Mouse (Mus musculus) intestine, postnatal 0 days (tissue): ENCODE data around the gene Bicd1. TPM values are rescaled to one million over a fixed set of nuclear protein-coding genes. Genes with fewer than 3 reads are reported as not detected.

ENCODE experiments used
- ATAC-seq: fragments of 200-750 bp; cut with Nextera tagmentation; 2 replicates; pipeline ENCODE4 v1.8.0; 2017; ENCODE audit warnings: mild to moderate bottlenecking, moderate TSS enrichment, moderate library complexity
- H3K27ac ChIP-seq: fragments of 300-500 bp; sonication (generic); 2 replicates; pipeline ENCODE4 v1.5.1; 2014; ENCODE audit warnings: mild to moderate bottlenecking, low read depth, low read length, moderate library complexity
- H3K27me3 ChIP-seq: fragments of 300-500 bp; sonication (generic); replicated peaks from 2 replicates; pipeline ENCODE4 v1.6.1; 2014; ENCODE audit warnings: low read length, mixed read lengths; ENCODE audit not compliant: control insufficient read depth, insufficient read depth
- H3K36me3 ChIP-seq: fragments of 300-500 bp; sonication (generic); 2 replicates; pipeline ENCODE4 v1.6.1; 2014; ENCODE audit warnings: mild to moderate bottlenecking, moderate library complexity; ENCODE audit not compliant: control insufficient read depth, insufficient read depth
- H3K4me1 ChIP-seq: fragments of 300-500 bp; sonication (generic); replicated peaks from 2 replicates; pipeline ENCODE4 v1.6.1; 2014; ENCODE audit warnings: antibody characterized with exemption, low read length, mixed read lengths; ENCODE audit not compliant: control insufficient read depth, insufficient read depth
- H3K4me2 ChIP-seq: fragments of 300-500 bp; sonication (generic); replicated peaks from 2 replicates; pipeline ENCODE4 v1.6.1; 2014; ENCODE audit warnings: low read depth, mild to moderate bottlenecking, moderate library complexity
- H3K4me3 ChIP-seq: fragments of 300-500 bp; sonication (generic); 2 replicates; pipeline ENCODE4 v1.5.1; 2014; ENCODE audit warnings: low read depth, low read length
- H3K9ac ChIP-seq: fragments of 300-500 bp; sonication (generic); 2 replicates; pipeline ENCODE4 v1.6.1; 2014; ENCODE audit warnings: mild to moderate bottlenecking, low read depth, low read length
- H3K9me3 ChIP-seq: fragments of 300-500 bp; sonication (generic); 2 replicates; pipeline ENCODE4 v1.6.1; 2016; ENCODE audit warnings: mixed run types; ENCODE audit not compliant: control insufficient read depth
- CTCF ChIP-seq: sonication (generic); IDR thresholded peaks from 2 replicates; pipeline ENCODE4 v1.5.1; 2016; ENCODE audit warnings: low read depth, mild to moderate bottlenecking, control low read depth, antibody characterized with exemption, moderate library complexity
- WGBS: fragments of 180-500 bp; shearing (Covaris S2); extraction: QIAGEN DNeasy Blood & Tissue Kit; methylation state at CpG from one replicate; pipeline ENCODE4 v1.1.7; 2014; 5-methylcytosine and 5-hydroxymethylcytosine counted together
- polyA plus RNA-seq: library from polyadenylated mRNA; unstranded; fragments of >200 nt; fragmentation: Nextera tagmentation; extraction: Ambion mirVana; gene quantifications from 2 replicates; pipeline ENCODE4 v1.2.1, GENCODE M21; 2015

The Bicd1 gene
- polyA plus RNA-seq, 1 experiment from 2014 or later, result 6.2 TPM

DNA sequence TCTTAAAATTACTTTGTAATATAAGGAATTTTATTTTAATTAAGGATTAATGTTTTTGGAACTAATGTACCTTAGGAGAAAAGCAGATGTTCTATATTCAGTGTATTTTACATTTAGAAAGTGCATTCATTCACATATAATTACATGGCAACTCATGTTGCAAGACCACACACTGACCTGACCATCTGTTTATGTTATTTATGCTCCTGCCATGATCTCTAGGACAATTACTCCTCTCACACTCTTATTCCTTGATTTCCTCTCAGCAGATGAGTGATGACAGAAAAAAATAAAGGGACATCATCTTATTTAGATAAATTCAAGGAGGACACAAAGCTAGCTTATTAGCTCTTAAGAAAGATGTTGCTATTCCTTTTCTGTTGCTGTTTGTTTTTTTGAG, 9.3 kb upstream of the Bicd1 start:
- no peaks in the 10 kb centered on the region for H3K36me3 ChIP-seq
- no peak overlapping the region for H3K27ac ChIP-seq
- no peak for TF ChIP-seq CTCF
- H3K27me3 ChIP-seq, result no peaks in the 10 kb centered on the region
- no peaks in the 10 kb centered on the region for H3K9me3 ChIP-seq
- H3K4me1 ChIP-seq, result no peaks in the 10 kb centered on the region
- H3K4me3 ChIP-seq, result no peak overlapping the region
- H3K4me2 ChIP-seq, result no peak overlapping the region
- ATAC-seq, result no peak
- no peak overlapping the region for H3K9ac ChIP-seq

DNA sequence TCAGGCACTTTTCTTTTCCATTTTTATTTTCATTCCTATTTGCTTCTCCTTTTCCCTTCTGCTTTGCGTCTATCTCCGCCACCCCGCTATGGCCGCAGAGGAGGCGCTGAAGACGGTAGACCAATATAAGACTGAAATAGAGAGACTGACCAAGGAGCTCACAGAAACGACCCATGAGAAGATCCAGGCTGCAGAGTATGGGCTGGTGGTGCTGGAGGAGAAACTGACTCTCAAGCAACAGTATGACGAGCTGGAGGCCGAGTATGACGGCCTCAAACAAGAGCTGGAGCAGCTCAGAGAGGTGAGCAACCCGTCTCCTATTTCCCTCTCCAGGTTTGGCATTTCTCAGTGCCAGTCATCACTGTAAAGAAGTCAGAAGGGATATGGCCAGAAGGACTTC, 655 bp downstream of the Bicd1 start:
- WGBS, result under 1% methylated on average over 11 of the region's 11 CpGs
- ATAC-seq, result peak; percentile 38

GRCm38 (mm10) chr6:149409845-149410244, 1.2 kb downstream of the Bicd1 start:
- Histone ChIP-seq H3K4me3 (peak overlapping the region; percentile 63), H3K4me1 (no peaks in the 10 kb centered on the region), H3K9me3 (no peaks in the 10 kb centered on the region), H3K36me3 (no peaks in the 10 kb centered on the region), H3K27ac (no peak overlapping the region), H3K9ac (no peak overlapping the region), H3K4me2 (peak overlapping the region; percentile 79), H3K27me3 (no peaks in the 10 kb centered on the region)
- ATAC-seq, result no peak
- TF ChIP-seq CTCF, result no peak
- WGBS, result 7% methylated on average over 4 of the region's 4 CpGs

More for the DNA sequence above, 655 bp downstream of the Bicd1 start:
- Histone ChIP-seq H3K9ac (peak overlapping the region; percentile 57), H3K4me2 (peak overlapping the region; percentile 79), H3K9me3 (no peaks in the 10 kb centered on the region), H3K4me3 (peak overlapping the region; percentile 63), H3K27ac (peak overlapping the region; percentile 60), H3K36me3 (no peaks in the 10 kb centered on the region), H3K27me3 (no peaks in the 10 kb centered on the region), H3K4me1 (no peaks in the 10 kb centered on the region)
- no peak for TF ChIP-seq CTCF

DNA sequence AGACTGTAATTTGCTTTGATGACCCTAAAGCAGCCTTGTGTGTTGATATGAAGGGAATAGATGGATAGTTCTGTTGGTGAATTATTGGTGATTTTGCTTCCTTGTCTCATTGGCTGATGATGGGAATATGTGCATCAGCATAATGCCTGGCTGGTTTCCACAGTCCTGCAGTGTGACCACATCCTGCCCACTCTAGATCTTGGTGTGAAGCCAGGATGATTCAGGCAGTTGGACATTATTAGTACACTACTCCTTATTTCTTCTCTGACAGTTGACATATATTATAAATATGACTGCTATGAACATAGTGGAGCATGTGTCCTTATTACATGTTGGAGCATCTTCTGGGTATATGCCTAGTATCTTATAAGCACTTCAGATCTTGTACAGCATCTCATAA, 4.6 kb downstream of the Bicd1 start:
- no peak overlapping the region for H3K27ac ChIP-seq
- 0 out of 2 replicates have a peak, but pooled peaks cover 3% of the 10 kb centered on the region for H3K9me3 ChIP-seq
- no peaks in the 10 kb centered on the region for H3K36me3 ChIP-seq
- no peak overlapping the region for H3K4me2 ChIP-seq
- no peak for ATAC-seq
- TF ChIP-seq CTCF, result no peak
- no peak overlapping the region for H3K9ac ChIP-seq
- no peaks in the 10 kb centered on the region for H3K4me1 ChIP-seq
- H3K4me3 ChIP-seq, result no peak overlapping the region
- no peaks in the 10 kb centered on the region for H3K27me3 ChIP-seq

- ATAC-seq, result no peak
- no peak overlapping the region for H3K4me3 ChIP-seq
Observed at GRCm38 (mm10) chr6:149424748-149425147, 16.1 kb downstream of the Bicd1 start.

DNA sequence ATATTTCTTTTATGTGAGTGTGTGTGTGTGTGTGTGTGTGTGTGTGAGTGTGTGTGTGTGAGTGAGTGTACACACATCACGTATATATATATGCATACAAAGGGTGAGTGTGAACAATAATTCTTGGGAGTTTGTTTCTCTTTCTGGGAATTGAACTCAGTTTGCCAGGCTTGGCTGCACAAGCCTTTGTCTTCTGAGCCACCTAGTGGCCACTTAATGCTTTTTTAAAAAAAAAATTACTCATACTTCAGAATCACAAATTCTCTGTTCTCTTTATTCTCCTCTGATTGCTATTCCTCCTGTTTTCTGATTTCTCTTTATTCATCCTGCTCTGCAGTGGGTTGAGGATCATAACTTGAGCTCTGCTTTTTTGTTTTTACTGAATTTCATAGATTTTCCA, 30.5 kb downstream of the Bicd1 start:
- Histone ChIP-seq H3K27me3 (no peaks in the 10 kb centered on the region), H3K36me3 (no peaks in the 10 kb centered on the region), H3K27ac (no peak overlapping the region), H3K9me3 (no peaks in the 10 kb centered on the region), H3K4me2 (no peak overlapping the region), H3K9ac (no peak overlapping the region), H3K4me1 (no peaks in the 10 kb centered on the region), H3K4me3 (no peak overlapping the region)
- TF ChIP-seq CTCF, result peak; percentile 57
- no peak for ATAC-seq
- 90% methylated on average over 1 of the region's 1 CpGs for WGBS

More at GRCm38 (mm10) chr6:149424748-149425147, 16.1 kb downstream of the Bicd1 start:
- no peak for TF ChIP-seq CTCF
- H3K27me3 ChIP-seq, result no peaks in the 10 kb centered on the region
- H3K4me1 ChIP-seq, result no peaks in the 10 kb centered on the region
- no peak overlapping the region for H3K27ac ChIP-seq
- no peak overlapping the region for H3K9ac ChIP-seq
- H3K36me3 ChIP-seq, result no peaks in the 10 kb centered on the region
- H3K9me3 ChIP-seq, result no peaks in the 10 kb centered on the region
- H3K4me2 ChIP-seq, result no peak overlapping the region

- 76% methylated on average over 1 of the region's 1 CpGs for WGBS
- ATAC-seq, result no peak
Observed at GRCm38 (mm10) chr6:149442884-149443283, 34.2 kb downstream of the Bicd1 start.

More at GRCm38 (mm10) chr6:149442884-149443283, 34.2 kb downstream of the Bicd1 start:
- no peaks in the 10 kb centered on the region for H3K36me3 ChIP-seq
- no peak overlapping the region for H3K4me3 ChIP-seq
- no peaks in the 10 kb centered on the region for H3K27me3 ChIP-seq
- H3K9ac ChIP-seq, result no peak overlapping the region
- H3K4me2 ChIP-seq, result no peak overlapping the region
- no peak overlapping the region for H3K27ac ChIP-seq
- H3K9me3 ChIP-seq, result no peaks in the 10 kb centered on the region
- no peaks in the 10 kb centered on the region for H3K4me1 ChIP-seq
- TF ChIP-seq CTCF, result no peak
